Mouse (Mus musculus) T-helper 2 cell (primary cell): ENCODE data around the gene Jade2.

ENCODE experiments used
- in situ Hi-C: fragments of 300-600 bp; cut with MboI, MseI; formaldehyde crosslinking; loops from one replicate; pipeline ENCODE4 v1.15.1; 2025; ENCODE audit warnings: high pct_unique_total_duplicates

Jade2 gene

DNA sequence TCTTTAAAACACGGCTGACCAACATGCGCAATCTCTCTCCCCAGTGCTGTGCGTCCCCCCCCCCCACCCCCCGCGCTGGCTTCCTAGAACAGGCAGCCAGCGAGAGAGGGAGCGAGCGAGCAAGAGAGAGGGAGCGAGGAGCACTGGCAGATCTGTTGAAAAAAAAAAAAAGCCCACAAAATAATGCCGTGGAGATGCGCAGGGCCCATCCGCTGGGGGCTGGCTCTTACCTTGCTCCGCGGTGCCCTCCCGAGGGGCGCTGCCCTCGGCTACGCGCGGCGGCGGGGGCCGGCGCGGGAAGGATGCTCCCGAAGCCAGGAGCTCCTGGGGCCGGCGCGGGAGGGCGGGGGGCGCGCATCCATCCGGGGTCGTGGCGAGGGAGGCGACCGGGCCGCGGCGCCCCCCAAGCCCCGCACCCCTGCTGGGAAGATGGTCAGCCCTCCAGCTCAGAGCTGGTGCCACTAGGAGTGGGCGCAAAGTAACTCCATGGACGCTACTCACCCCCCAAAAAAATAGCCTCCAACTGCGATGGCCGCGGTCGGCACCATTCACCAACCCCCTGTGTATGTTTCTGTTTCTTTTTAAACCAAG, at the start of gene Jade2:
Jade2 (minus strand) TSS at position 573 of the 591 bp plus-strand sequence.
- in situ Hi-C loops: no loop called here

- in situ Hi-C loops: no loop called here
These were observed 46.8 kb upstream of the Jade2 start for GRCm38 (mm10) chr11:51904224-51904623.

GRCm38 (mm10) chr11:51899691-51900090, 42.2 kb upstream of the Jade2 start:
- in situ Hi-C loops: no loop called here

- in situ Hi-C loops: no loop called here
These were observed 41.0 kb upstream of the Jade2 start for GRCm38 (mm10) chr11:51898326-51899080.

DNA sequence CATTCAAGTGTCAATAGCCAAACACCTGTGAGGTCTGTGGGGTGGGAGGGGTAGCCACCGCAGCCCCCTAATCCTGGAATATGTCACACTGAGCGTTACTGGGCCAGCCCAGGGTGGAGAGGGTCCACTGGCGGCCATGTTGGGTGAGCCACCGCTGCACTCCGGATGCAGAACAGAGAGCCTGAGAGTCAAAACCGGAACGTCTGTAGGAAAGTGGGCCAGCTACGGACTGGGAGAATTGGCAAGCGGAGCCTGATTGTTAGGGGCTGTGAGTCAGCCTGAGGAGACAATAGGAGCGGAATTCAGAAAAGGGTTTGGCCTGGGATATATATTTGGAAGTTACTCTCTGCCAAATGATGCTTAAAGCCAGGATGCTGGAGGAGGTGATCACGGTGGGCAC, 39.9 kb upstream of the Jade2 start:
- in situ Hi-C loops: no loop called here

DNA sequence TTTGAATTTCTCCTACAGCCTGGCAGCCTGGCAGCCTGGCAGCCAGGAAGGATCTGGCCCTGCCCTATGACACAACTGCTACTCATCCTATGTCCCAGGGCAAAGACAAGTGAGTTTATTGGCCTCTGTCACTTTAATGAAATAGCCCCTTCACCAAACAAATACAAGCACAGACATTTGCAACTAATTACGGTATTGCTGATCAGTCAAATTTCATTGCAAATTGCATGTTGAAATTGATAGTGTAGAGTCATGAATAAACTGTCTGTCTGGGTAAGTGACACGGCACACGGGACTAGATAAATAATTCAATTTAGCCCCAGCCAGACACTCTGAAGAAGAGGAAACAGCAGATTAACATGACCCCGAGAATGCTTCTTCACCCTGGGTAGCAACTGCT, 38.6 kb upstream of the Jade2 start:
- in situ Hi-C loops: no loop called here

DNA sequence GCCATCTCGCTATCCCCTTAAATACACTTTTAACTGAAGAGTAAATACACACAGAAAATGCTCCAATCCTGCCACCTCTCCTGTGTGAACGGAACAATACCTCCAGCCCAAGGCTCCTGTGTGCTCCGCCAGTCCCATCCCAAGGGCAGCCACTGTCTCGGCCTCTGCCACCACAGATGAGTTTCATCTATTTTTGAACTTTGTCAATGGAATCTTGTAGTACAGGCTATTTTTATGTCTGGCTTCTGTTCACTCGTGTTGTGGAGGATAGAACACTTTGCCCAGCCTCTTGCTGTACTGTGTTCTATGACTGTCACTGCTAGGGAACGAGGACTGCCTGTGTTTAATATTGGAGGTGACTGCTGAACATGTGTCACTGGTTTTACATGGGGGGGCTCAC, 28.2 kb upstream of the Jade2 start:
- in situ Hi-C loops: no loop called here

GRCm38 (mm10) chr11:51884092-51884491, 26.6 kb upstream of the Jade2 start:
- in situ Hi-C loops: no loop called here

GRCm38 (mm10) chr11:51883670-51884069, 26.2 kb upstream of the Jade2 start:
- in situ Hi-C loops: no loop called here

DNA sequence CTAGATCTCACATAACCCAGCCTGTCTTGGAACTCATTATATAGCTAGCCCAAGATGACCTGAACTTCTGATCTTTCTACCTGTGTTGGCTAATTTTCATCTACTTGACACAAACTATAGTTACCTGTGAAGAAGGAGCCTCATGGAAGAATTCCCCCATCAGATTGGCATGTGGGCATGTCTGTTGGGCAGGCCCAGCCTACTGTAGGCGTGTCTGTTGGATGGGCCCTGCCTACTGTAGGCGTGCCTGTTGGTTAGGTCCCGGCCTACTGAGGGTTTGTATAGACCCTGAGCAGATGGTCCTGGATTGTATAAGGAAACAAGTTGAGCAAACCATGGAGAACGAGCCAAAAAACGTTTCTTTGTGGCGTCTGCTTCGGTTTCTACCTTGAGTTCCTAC, 24.3 kb upstream of the Jade2 start:
- in situ Hi-C loops: no loop called here

DNA sequence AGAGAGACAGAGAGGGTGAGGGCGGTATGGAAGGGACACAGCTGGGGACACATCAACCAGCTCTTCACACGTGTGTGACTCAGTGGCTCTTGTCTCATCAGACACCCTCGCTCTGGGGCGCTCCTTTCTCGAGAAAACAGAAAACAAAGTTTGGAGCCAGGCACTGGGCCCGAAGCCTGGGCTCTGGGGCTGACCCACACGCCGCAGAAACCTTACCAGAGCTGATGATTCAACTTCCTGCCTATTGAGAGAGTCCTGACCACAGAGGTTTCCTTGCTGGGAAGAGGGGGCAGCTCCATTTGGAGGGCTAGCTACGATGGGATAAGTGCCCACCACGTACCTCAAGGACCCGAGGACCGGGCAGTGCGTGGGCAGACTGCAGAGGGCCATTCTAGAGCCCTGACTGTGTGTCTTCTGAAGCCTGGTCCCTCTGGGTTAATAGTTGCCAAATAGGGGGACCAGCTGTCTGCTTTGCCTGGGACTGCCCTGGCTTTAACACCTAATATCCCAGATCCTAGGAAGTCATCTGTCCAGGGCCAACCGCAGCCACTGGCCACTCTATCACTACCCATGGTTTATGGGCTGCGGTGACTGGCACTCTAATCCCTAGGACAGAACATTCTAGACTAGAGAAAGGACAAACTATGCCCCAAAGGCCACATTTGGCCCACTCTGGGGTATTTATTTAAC, 23.7 kb upstream of the Jade2 start:
- in situ Hi-C loops: no loop called here

- in situ Hi-C loops: no loop called here
These were observed 19.5 kb upstream of the Jade2 start for GRCm38 (mm10) chr11:51876943-51877344.

GRCm38 (mm10) chr11:51875792-51876195, 18.3 kb upstream of the Jade2 start:
- in situ Hi-C loops: no loop called here

- in situ Hi-C loops: no loop called here
These were observed 17.6 kb upstream of the Jade2 start for GRCm38 (mm10) chr11:51875086-51875485.

- in situ Hi-C loops: no loop called here
These were observed 17.0 kb upstream of the Jade2 start for GRCm38 (mm10) chr11:51874266-51875036.

GRCm38 (mm10) chr11:51873141-51873540, 15.7 kb upstream of the Jade2 start:
- in situ Hi-C loops: no loop called here

- in situ Hi-C loops: no loop called here
These were observed 9.8 kb upstream of the Jade2 start for GRCm38 (mm10) chr11:51867261-51867660.

DNA sequence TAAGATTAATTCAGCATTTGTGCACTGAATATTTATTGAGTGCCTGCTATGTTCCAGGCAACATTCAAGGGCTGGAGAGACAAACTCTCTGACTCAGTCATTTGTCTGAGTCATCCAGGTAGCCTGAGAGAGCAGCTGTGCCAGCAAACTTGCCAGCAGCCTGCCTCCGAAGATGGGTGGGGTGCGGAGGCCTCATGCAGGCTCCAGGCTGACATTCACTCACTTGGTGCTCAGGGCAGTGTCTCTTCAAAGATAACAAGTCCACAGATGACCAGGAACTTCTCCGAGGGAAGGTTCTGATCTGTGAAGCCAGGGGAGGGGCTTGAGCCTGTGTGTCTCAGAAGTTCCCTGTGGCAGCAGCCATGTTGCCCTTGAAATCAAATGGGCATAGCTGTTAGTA, 8.6 kb upstream of the Jade2 start:
- in situ Hi-C loops: no loop called here

GRCm38 (mm10) chr11:51860666-51861065, 3.2 kb upstream of the Jade2 start:
- in situ Hi-C loops: no loop called here

- in situ Hi-C loops: no loop called here
These were observed 2.1 kb upstream of the Jade2 start for GRCm38 (mm10) chr11:51859561-51859960.

DNA sequence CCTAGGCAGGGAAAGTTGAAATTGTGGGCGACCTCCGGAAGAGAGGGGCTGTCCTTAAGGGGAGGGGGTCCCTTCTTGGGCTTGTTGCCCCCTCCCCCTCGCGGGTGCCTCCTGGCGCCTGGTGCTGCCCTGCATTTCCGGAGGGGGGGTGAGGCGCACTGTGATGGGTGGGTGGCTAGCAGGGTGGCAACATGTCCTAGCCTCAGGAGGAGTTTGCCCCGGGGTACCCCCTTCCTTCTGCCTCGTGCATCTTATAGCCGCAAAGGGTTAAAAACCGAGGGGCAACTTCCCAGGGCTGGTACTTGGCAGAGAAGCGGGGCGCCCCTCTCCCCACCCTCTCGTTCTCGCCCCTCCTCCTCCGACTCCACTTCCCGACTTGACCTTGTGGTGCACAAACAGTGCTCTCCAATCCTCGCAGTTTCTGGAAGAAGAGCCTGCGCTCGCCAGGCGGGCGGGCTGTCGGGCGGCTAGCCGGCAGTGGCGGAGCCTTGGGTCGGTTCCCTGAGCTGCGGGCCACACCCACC, 1.1 kb upstream of the Jade2 start:
- in situ Hi-C loops: no loop called here
